Mouse (Mus musculus): ENCODE measurements around the gene Gp9.

Gene Gp9

GRCm38 (mm10) chr6:87788266-87788895, 10.5 kb downstream of the Gp9 start:
- DNase-seq: no peak

- DNase-seq: no peak
Observed at GRCm38 (mm10) chr6:87788896-87789587, 11.2 kb downstream of the Gp9 start.

- no peak for DNase-seq
Observed at GRCm38 (mm10) chr6:87789791-87790190, 11.9 kb downstream of the Gp9 start.

GRCm38 (mm10) chr6:87790779-87791480, 13.1 kb downstream of the Gp9 start:
- DNase-seq: peak; percentile 34

GRCm38 (mm10) chr6:87791826-87792225, 14.0 kb downstream of the Gp9 start:
- DNase-seq: no peak

GRCm38 (mm10) chr6:87793821-87794510, 16.1 kb downstream of the Gp9 start:
- DNase-seq: no peak

- DNase-seq: no peak
Observed at GRCm38 (mm10) chr6:87795385-87796150, 17.7 kb downstream of the Gp9 start.

- no peak for DNase-seq
Observed at GRCm38 (mm10) chr6:87796251-87796880, 18.5 kb downstream of the Gp9 start.

GRCm38 (mm10) chr6:87797321-87797720, 19.4 kb downstream of the Gp9 start:
- DNase-seq: no peak

GRCm38 (mm10) chr6:87799576-87799975, 21.7 kb downstream of the Gp9 start:
- DNase-seq: no peak

- DNase-seq: no peak
Observed at GRCm38 (mm10) chr6:87802462-87802861, 24.6 kb downstream of the Gp9 start.

GRCm38 (mm10) chr6:87804036-87804435, 26.2 kb downstream of the Gp9 start:
- DNase-seq: no peak

GRCm38 (mm10) chr6:87804886-87805285, 27.0 kb downstream of the Gp9 start:
- DNase-seq: no peak

- no peak for DNase-seq
Observed at GRCm38 (mm10) chr6:87805448-87805847, 27.6 kb downstream of the Gp9 start.

- no peak for DNase-seq
Observed at GRCm38 (mm10) chr6:87806028-87806427, 28.2 kb downstream of the Gp9 start.

- DNase-seq: no peak
Observed at GRCm38 (mm10) chr6:87806857-87807256, 29.0 kb downstream of the Gp9 start.

GRCm38 (mm10) chr6:87807735-87808440, 30.0 kb downstream of the Gp9 start:
- no peak for DNase-seq

- no peak for DNase-seq
Observed at GRCm38 (mm10) chr6:87808521-87808920, 30.6 kb downstream of the Gp9 start.

- DNase-seq: no peak
Observed at GRCm38 (mm10) chr6:87809144-87809543, 31.3 kb downstream of the Gp9 start.

GRCm38 (mm10) chr6:87809651-87810161, 31.8 kb downstream of the Gp9 start:
- DNase-seq: no peak

- DNase-seq: no peak
Observed at GRCm38 (mm10) chr6:87810311-87810710, 32.4 kb downstream of the Gp9 start.

Data from thymus, postnatal 14 days (tissue).